Mouse (Mus musculus) lung, adult 2 months (tissue): ENCODE measurements around the gene Olfm1.

Experiments
- CTCF ChIP-seq: fragments of 200-500 bp; IDR thresholded peaks from 2 replicates; pipeline ENCODE4 v1.5.1; 2011; ENCODE audit warnings: mild to moderate bottlenecking, low read length, control low read depth; ENCODE audit not compliant: insufficient read depth
- POLR2A ChIP-seq: fragments of 200-500 bp; IDR thresholded peaks from 2 replicates; pipeline ENCODE4 v1.6.1; 2011; ENCODE audit warnings: low read depth, mild to moderate bottlenecking, control low read depth, low read length, borderline replicate concordance; ENCODE audit errors: extremely low read depth

GRCm38 (mm10) chr2:28207200-28207750 is 14.5 kb downstream of the Olfm1 start:
- no peak for TF ChIP-seq POLR2A
- TF ChIP-seq CTCF: no peak
